ENCODE assay signal across 27 mouse cellular contexts in genomic region chr9:37501170-37501569, GRCm38 (mm10). TPM values are rescaled to one million over a fixed set of nuclear protein-coding genes. Genes with fewer than 3 reads are reported as not detected.
"Had no signal": no experiment of that assay in that cellular context is flagged by ENCODE, and none has a peak within 500 bp of the region (broad histone marks: within the 10 kb centered on the region; RNA-seq: fewer than 3 reads in every experiment).

No protein-coding gene starts in this region.

- H3K9me3 ChIP-seq: embryonic facial prominence, embryonic 10.5 days; embryonic facial prominence, embryonic 12.5 days; embryonic facial prominence, embryonic 13.5 days; embryonic facial prominence, embryonic 15.5 days; forebrain, embryonic 10.5 days; forebrain, embryonic 12.5 days; forebrain, embryonic 13.5 days; forebrain, embryonic 15.5 days; heart, embryonic 10.5 days had no signal

- H3K36me3 ChIP-seq: embryonic facial prominence, embryonic 12.5 days; forebrain, embryonic 15.5 days had no signal

- H3K4me2 ChIP-seq: embryonic facial prominence, embryonic 12.5 days; embryonic facial prominence, embryonic 13.5 days; embryonic facial prominence, embryonic 15.5 days; forebrain, embryonic 12.5 days; forebrain, embryonic 13.5 days; forebrain, embryonic 15.5 days had no signal

- H3K9ac ChIP-seq: embryonic facial prominence, embryonic 12.5 days; embryonic facial prominence, embryonic 13.5 days; embryonic facial prominence, embryonic 15.5 days; forebrain, embryonic 12.5 days; forebrain, embryonic 13.5 days; forebrain, embryonic 15.5 days; forebrain, postnatal 0 days had no signal

- H3K4me1 ChIP-seq: embryonic facial prominence, embryonic 10.5 days; embryonic facial prominence, embryonic 12.5 days; embryonic facial prominence, embryonic 13.5 days; embryonic facial prominence, embryonic 15.5 days; forebrain, embryonic 10.5 days; forebrain, embryonic 12.5 days; forebrain, embryonic 15.5 days had no signal

- DNase-seq: cerebellum, adult 9-11 months; cerebellum, postnatal 10 days; cerebellum, postnatal 14 days; cerebellum, postnatal 25 days; cerebellum, postnatal 36 days; embryo, embryonic 11 days; forebrain, postnatal 0 days; gastrocnemius, adult 2 months; gastrocnemius, postnatal 10 days; gastrocnemius, postnatal 14 days; gastrocnemius, postnatal 25 days; gastrocnemius, postnatal 36 days; heart, adult 18-20 months; heart, adult 2 months had no signal

- H3K27ac ChIP-seq: embryonic facial prominence, embryonic 10.5 days; embryonic facial prominence, embryonic 12.5 days; embryonic facial prominence, embryonic 13.5 days; embryonic facial prominence, embryonic 15.5 days; forebrain, embryonic 10.5 days; forebrain, embryonic 12.5 days; forebrain, embryonic 13.5 days; forebrain, embryonic 15.5 days; gastrocnemius, adult 2 months; heart, adult 2 months; heart, embryonic 10.5 days had no signal

- H3K27me3 ChIP-seq: embryonic facial prominence, embryonic 12.5 days; embryonic facial prominence, embryonic 13.5 days; embryonic facial prominence, embryonic 15.5 days; forebrain, embryonic 12.5 days; forebrain, embryonic 13.5 days; forebrain, embryonic 15.5 days had no signal

- H3K4me3 ChIP-seq: embryonic facial prominence, embryonic 10.5 days; embryonic facial prominence, embryonic 12.5 days; embryonic facial prominence, embryonic 13.5 days; embryonic facial prominence, embryonic 15.5 days; erythroblast, embryonic 14.5 days; forebrain, embryonic 10.5 days; forebrain, embryonic 12.5 days; forebrain, embryonic 13.5 days; forebrain, embryonic 15.5 days; gastrocnemius, adult 2 months; heart, adult 2 months; heart, embryonic 10.5 days had no signal

RNA-seq across cellular contexts. Expression of gene Esam, which starts 26.7 kb away (rescaled TPM):
- total RNA-seq: granulocyte monocyte progenitor cell, adult 5-6 weeks had no signal
- polyA plus RNA-seq: erythroblast, embryonic 14.5 days had no signal

RNA-seq across cellular contexts. Expression of gene Vsig2, which starts 37.9 kb away (rescaled TPM):
- polyA plus RNA-seq: embryonic facial prominence, embryonic 11.5 days; erythroblast, embryonic 14.5 days; forebrain, embryonic 14.5 days had no signal

RNA-seq across cellular contexts. Expression of gene Siae, which starts 54.3 kb away (rescaled TPM):
- polyA plus RNA-seq: erythroblast, embryonic 14.5 days had no signal
